Mouse (Mus musculus) embryonic facial prominence, embryonic 12.5 days (tissue): ENCODE data around the gene Mks1. TPM values are rescaled to one million over a fixed set of nuclear protein-coding genes. Genes with fewer than 3 reads are reported as not detected.

Source experiments
- ATAC-seq: fragments of 200-750 bp; cut with Nextera tagmentation; 2 replicates; pipeline ENCODE4 v1.8.0; 2017; ENCODE audit not compliant: insufficient number of reproducible peaks, insufficient read depth, low FRiP score, low TSS enrichment
- H3K27ac ChIP-seq: fragments of 300-500 bp; sonication (generic); 2 replicates; pipeline ENCODE4 v1.5.1; 2016; ENCODE audit warnings: mild to moderate bottlenecking
- H3K27me3 ChIP-seq: fragments of 300-500 bp; sonication (generic); 2 replicates; pipeline ENCODE4 v1.6.1; 2016; ENCODE audit warnings: mild to moderate bottlenecking, moderate library complexity
- H3K36me3 ChIP-seq: fragments of 300-500 bp; sonication (generic); 2 replicates; pipeline ENCODE4 v1.6.1; 2016; ENCODE audit warnings: mild to moderate bottlenecking
- H3K4me1 ChIP-seq: fragments of 300-500 bp; sonication (generic); 2 replicates; pipeline ENCODE4 v1.6.1; 2016
- H3K4me2 ChIP-seq: fragments of 300-500 bp; sonication (generic); replicated peaks from 2 replicates; pipeline ENCODE4 v1.6.1; 2016; ENCODE audit warnings: mild to moderate bottlenecking, moderate library complexity
- H3K4me3 ChIP-seq: fragments of 300-500 bp; sonication (generic); 2 replicates; pipeline ENCODE4 v1.5.1; 2016; ENCODE audit warnings: mild to moderate bottlenecking
- H3K9ac ChIP-seq: fragments of 300-500 bp; sonication (generic); 2 replicates; pipeline ENCODE4 v1.6.1; 2016; ENCODE audit warnings: mild to moderate bottlenecking, moderate library complexity
- H3K9me3 ChIP-seq: fragments of 300-500 bp; sonication (generic); 2 replicates; pipeline ENCODE4 v1.6.1; 2016; ENCODE audit warnings: mild to moderate bottlenecking, moderate library complexity
- WGBS: fragments of 180-500 bp; shearing (Covaris S2); methylation state at CpG from one replicate; pipeline ENCODE4 v1.1.7; 2016; 5-methylcytosine and 5-hydroxymethylcytosine counted together
- polyA plus RNA-seq: library from polyadenylated mRNA; unstranded; fragments of >200 nt; fragmentation: Nextera tagmentation; extraction: Ambion mirVana; gene quantifications from 2 replicates; pipeline ENCODE4 v1.2.1, GENCODE M21; 2016

Mks1 gene
- 19.8 and 20.6 TPM in 2 replicates for polyA plus RNA-seq

GRCm38 (mm10) chr11:87852690-87853596 is at the start of gene Mks1:
TSS of gene Mks1 (plus strand) at chr11:87853215.
- Histone ChIP-seq H3K9me3 (no peaks in the 10 kb centered on the region), H3K36me3 (peaks cover 13% of the 10 kb centered on the region; the same call in 1 of the 2 replicates), H3K4me2 (peak within 1 kb of the TSS; percentile 70), H3K27ac (peak within 1 kb of the TSS; percentile 47), H3K9ac (peak within 1 kb of the TSS; percentile 52), H3K4me1 (peaks cover 5% of the 10 kb centered on the region; the same call in 1 of the 2 replicates), H3K4me3 (peak within 1 kb of the TSS; percentile 59), H3K27me3 (no peaks in the 10 kb centered on the region)
- WGBS, result 5% methylated on average over 40 of the region's 40 CpGs
- ATAC-seq, result peak; percentile 85

GRCm38 (mm10) chr11:87805448-87805847 is 47.6 kb upstream of the Mks1 start:
- no peak for ATAC-seq
- 66% methylated on average over 1 of the region's 1 CpGs for WGBS
- no peaks in the 10 kb centered on the region for H3K36me3 ChIP-seq
- H3K4me2 ChIP-seq, result no peak overlapping the region
- H3K4me1 ChIP-seq, result no peaks in the 10 kb centered on the region
- no peak overlapping the region for H3K27ac ChIP-seq
- no peak overlapping the region for H3K9ac ChIP-seq
- H3K27me3 ChIP-seq, result no peaks in the 10 kb centered on the region
- H3K9me3 ChIP-seq, result no peaks in the 10 kb centered on the region
- H3K4me3 ChIP-seq, result no peak overlapping the region

GRCm38 (mm10) chr11:87807433-87807832 is 45.6 kb upstream of the Mks1 start:
- 80% methylated on average over 6 of the region's 6 CpGs for WGBS
- Histone ChIP-seq H3K4me1 (no peaks in the 10 kb centered on the region; the same call in 1 of the 2 replicates), H3K9me3 (no peaks in the 10 kb centered on the region), H3K27me3 (no peaks in the 10 kb centered on the region), H3K36me3 (no peaks in the 10 kb centered on the region), H3K4me2 (no peak overlapping the region), H3K9ac (no peak overlapping the region), H3K4me3 (no peak overlapping the region), H3K27ac (no peak overlapping the region)
- no peak for ATAC-seq

- Histone ChIP-seq H3K27me3 (no peaks in the 10 kb centered on the region), H3K36me3 (no peaks in the 10 kb centered on the region), H3K27ac (no peak overlapping the region), H3K9ac (no peak overlapping the region), H3K9me3 (no peaks in the 10 kb centered on the region), H3K4me3 (no peak overlapping the region), H3K4me2 (no peak overlapping the region), H3K4me1 (no peaks in the 10 kb centered on the region; the same call in 1 of the 2 replicates)
- no peak for ATAC-seq
- 80% methylated on average over 7 of the region's 7 CpGs for WGBS
Observed at GRCm38 (mm10) chr11:87808236-87808635, 44.8 kb upstream of the Mks1 start.

- H3K9ac ChIP-seq, result no peak overlapping the region
- H3K4me3 ChIP-seq, result no peak overlapping the region
- H3K4me2 ChIP-seq, result no peak overlapping the region
- H3K27me3 ChIP-seq, result peaks cover 3% of the 10 kb centered on the region; the same call in 1 of the 2 replicates
- H3K9me3 ChIP-seq, result no peaks in the 10 kb centered on the region
- H3K36me3 ChIP-seq, result no peaks in the 10 kb centered on the region
- no peaks in the 10 kb centered on the region; the same call in 1 of the 2 replicates for H3K4me1 ChIP-seq
- 72% methylated on average over 4 of the region's 4 CpGs for WGBS
- H3K27ac ChIP-seq, result no peak overlapping the region
- ATAC-seq, result no peak
Observed at GRCm38 (mm10) chr11:87811396-87811795, 41.6 kb upstream of the Mks1 start.

DNA sequence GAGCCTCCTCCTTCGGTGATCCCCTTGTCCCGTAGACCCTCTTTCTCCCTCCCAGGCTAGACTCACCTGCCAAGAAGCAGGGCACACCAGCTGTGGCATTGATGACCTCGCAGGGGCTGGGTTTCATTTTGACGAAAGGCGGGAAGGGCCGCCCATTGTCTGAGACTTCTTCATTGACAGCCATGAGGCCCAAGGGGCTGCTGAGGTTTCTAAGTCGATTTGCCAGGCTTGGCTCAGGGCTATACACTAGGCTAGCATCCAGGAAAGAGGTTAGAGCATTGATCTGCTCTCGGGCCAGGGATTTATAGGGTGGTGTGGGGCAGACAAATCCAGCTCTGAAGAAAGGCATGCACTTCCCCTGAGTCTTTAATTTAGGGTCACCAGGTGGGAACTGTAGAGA is 38.2 kb upstream of the Mks1 start:
- H3K4me2 ChIP-seq, result no peak overlapping the region
- peaks cover 8% of the 10 kb centered on the region; the same call in 1 of the 2 replicates for H3K27me3 ChIP-seq
- no peak for ATAC-seq
- 71% methylated on average over 8 of the region's 8 CpGs for WGBS
- no peak overlapping the region for H3K27ac ChIP-seq
- H3K9ac ChIP-seq, result no peak overlapping the region
- H3K4me3 ChIP-seq, result no peak overlapping the region
- H3K9me3 ChIP-seq, result no peaks in the 10 kb centered on the region
- H3K4me1 ChIP-seq, result peaks cover 5% of the 10 kb centered on the region; the same call in 1 of the 2 replicates
- no peaks in the 10 kb centered on the region for H3K36me3 ChIP-seq

- Histone ChIP-seq H3K9me3 (no peaks in the 10 kb centered on the region), H3K4me1 (peaks cover 5% of the 10 kb centered on the region; the same call in 1 of the 2 replicates), H3K27ac (no peak overlapping the region), H3K4me3 (peak overlapping the region; percentile 35), H3K9ac (no peak overlapping the region), H3K4me2 (peak overlapping the region; percentile 62), H3K36me3 (no peaks in the 10 kb centered on the region), H3K27me3 (peaks cover 8% of the 10 kb centered on the region; the same call in 1 of the 2 replicates)
- 3% methylated on average over 31 of the region's 31 CpGs for WGBS
- ATAC-seq, result no peak; the same call in 1 of the 2 replicates
Observed at GRCm38 (mm10) chr11:87816707-87817442, 36.1 kb upstream of the Mks1 start.

DNA sequence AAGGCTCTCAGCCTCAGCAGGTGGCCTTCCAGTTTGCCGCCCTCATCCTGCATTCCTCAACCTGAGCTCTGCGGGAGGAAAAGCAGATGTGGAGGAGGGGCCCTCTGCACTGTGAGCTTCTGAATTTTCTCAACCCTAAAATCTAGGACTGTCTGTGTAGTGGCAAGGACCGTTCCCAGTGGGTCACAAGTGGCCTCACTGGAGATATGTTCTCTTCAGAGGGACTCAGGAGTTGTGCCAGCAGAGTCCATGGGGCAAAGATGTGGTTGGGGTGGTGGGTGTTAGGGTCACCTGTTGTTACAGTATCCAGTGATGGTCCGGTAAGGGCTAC is 35.6 kb upstream of the Mks1 start:
- H3K27me3 ChIP-seq, result peaks cover 8% of the 10 kb centered on the region; the same call in 1 of the 2 replicates
- H3K4me2 ChIP-seq, result peak overlapping the region; percentile 62
- H3K4me3 ChIP-seq, result peak overlapping the region; percentile 35
- no peak overlapping the region for H3K27ac ChIP-seq
- 32% methylated on average over 4 of the region's 4 CpGs for WGBS
- H3K9ac ChIP-seq, result no peak overlapping the region
- no peaks in the 10 kb centered on the region for H3K9me3 ChIP-seq
- no peak for ATAC-seq
- H3K36me3 ChIP-seq, result no peaks in the 10 kb centered on the region
- peaks cover 5% of the 10 kb centered on the region; the same call in 1 of the 2 replicates for H3K4me1 ChIP-seq

GRCm38 (mm10) chr11:87821502-87821901 is 31.5 kb upstream of the Mks1 start:
- no peak overlapping the region for H3K27ac ChIP-seq
- H3K4me3 ChIP-seq, result no peak overlapping the region
- H3K36me3 ChIP-seq, result no peaks in the 10 kb centered on the region
- peaks cover 5% of the 10 kb centered on the region; the same call in 1 of the 2 replicates for H3K4me1 ChIP-seq
- no peaks in the 10 kb centered on the region for H3K9me3 ChIP-seq
- no peak overlapping the region for H3K4me2 ChIP-seq
- no peak for ATAC-seq
- H3K9ac ChIP-seq, result no peak overlapping the region
- peaks cover 4% of the 10 kb centered on the region; the same call in 1 of the 2 replicates for H3K27me3 ChIP-seq
- WGBS, result 12% methylated on average over 5 of the region's 5 CpGs

DNA sequence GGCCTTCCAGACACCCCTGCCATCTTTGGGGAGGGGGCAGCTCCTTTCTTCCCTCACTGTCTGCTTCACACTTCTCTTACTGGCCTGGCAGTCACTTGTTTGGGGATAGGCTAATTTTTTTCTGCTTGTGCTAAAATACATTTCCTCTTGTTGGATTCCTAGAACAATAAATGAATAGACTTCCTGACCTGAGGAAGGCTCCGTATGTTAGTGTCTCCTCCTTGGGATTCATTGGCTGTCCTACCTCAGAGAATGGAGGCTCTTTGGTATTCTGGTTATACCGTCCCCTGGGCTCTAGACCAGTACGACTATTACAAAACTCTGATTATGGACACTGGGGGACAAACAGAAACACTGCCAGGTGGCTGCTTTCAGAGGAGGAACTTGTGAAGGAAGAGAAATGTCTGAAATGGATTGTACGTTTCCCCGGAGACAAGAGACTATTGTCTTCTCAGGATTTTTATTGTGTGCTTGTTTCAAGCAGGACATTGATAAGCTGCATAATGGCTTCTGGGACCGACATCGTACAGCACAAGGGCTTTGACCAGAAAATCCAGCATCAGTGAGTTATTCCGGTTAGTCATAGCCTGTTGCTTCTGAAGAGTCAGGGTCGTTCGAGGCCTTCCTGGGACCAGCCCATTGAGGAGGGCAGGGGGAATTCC is 24.6 kb upstream of the Mks1 start, which contains the start of gene Lpo:
Lpo (minus strand) TSS at position 51 of the 662 bp plus-strand sequence.
- Histone ChIP-seq H3K27me3 (0 out of 2 replicates have a peak, but pooled peaks cover 2% of the 10 kb centered on the region), H3K9ac (no peak within 1 kb of the TSS), H3K4me3 (no peak within 1 kb of the TSS), H3K9me3 (no peaks in the 10 kb centered on the region), H3K4me2 (no peak within 1 kb of the TSS), H3K27ac (no peak within 1 kb of the TSS), H3K36me3 (no peaks in the 10 kb centered on the region), H3K4me1 (no peaks in the 10 kb centered on the region)
- ATAC-seq, result no peak
- 72% methylated on average over 10 of the region's 10 CpGs for WGBS

DNA sequence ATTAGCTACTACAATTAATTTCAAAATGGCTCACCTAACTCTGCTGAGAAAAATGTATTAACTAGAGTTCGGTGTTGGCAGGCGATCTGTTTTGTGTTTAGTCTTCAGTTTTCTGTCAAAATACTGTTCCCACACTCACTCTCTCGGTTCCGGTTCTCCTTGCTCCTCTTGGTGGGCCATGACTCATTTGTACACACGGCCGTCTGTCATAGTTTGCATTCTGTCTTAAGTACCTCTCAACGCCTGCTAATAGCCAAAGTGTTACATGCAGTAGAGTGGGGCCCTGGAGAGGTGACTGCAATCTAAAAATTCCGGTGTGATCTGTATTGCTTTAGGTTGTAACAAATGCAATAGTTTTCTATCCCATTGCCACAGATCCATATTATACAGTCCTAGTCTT is 12.3 kb upstream of the Mks1 start:
- Histone ChIP-seq H3K27me3 (no peaks in the 10 kb centered on the region), H3K36me3 (no peaks in the 10 kb centered on the region), H3K4me3 (no peak overlapping the region), H3K9ac (no peak overlapping the region), H3K4me1 (no peaks in the 10 kb centered on the region), H3K9me3 (no peaks in the 10 kb centered on the region), H3K27ac (no peak overlapping the region), H3K4me2 (no peak overlapping the region)
- WGBS, result 78% methylated on average over 8 of the region's 8 CpGs
- ATAC-seq, result no peak
